Mouse (Mus musculus): Measurements from ENCODE around the gene Acsm2. TPM values are rescaled to one million over a fixed set of nuclear protein-coding genes. Genes with fewer than 3 reads are reported as not detected.

Acsm2 gene
- polyA plus RNA-seq, 1 experiment from 2014 or later: not detected

GRCm38 (mm10) chr7:119601195-119601953 is 47.2 kb downstream of the Acsm2 start:
- no peaks in the 10 kb centered on the region for H3K4me1 ChIP-seq (ENCODE audit: control insufficient read depth, insufficient read depth, low read length)

GRCm38 (mm10) chr7:119601954-119602317 is 47.8 kb downstream of the Acsm2 start:
- Histone ChIP-seq H3K4me1 (ENCODE audit: control insufficient read depth, insufficient read depth, low read length) (no peaks in the 10 kb centered on the region), H3K9me3 (ENCODE audit: control insufficient read depth, low read length) (no peaks in the 10 kb centered on the region), H3K4me3 (replicated peaks; ENCODE audit: low read depth, low read length) (no peak overlapping the region), H3K27me3 (ENCODE audit: control insufficient read depth, insufficient read depth, low read length) (no peaks in the 10 kb centered on the region), H3K4me2 (ENCODE audit: low read length) (no peak overlapping the region), H3K27ac (replicated peaks; ENCODE audit: low read depth, low read length) (no peak overlapping the region), H3K36me3 (ENCODE audit: control insufficient read depth, insufficient read depth, low read length) (no peaks in the 10 kb centered on the region), H3K9ac (replicated peaks; ENCODE audit: low read length) (no peak overlapping the region)
- 83% methylated on average over 1 of the region's 1 CpGs for WGBS
- DNase-seq (no peak), ATAC-seq (ENCODE audit: low FRiP score, low TSS enrichment) (no peak)

More at GRCm38 (mm10) chr7:119601195-119601953, 47.2 kb downstream of the Acsm2 start:
- DNase-seq: no peak
- no peak for ATAC-seq (ENCODE audit: low FRiP score, low TSS enrichment)
- Histone ChIP-seq H3K36me3 (ENCODE audit: control insufficient read depth, insufficient read depth, low read length) (no peaks in the 10 kb centered on the region), H3K9me3 (ENCODE audit: control insufficient read depth, low read length) (no peaks in the 10 kb centered on the region), H3K27ac (replicated peaks; ENCODE audit: low read depth, low read length) (no peak overlapping the region), H3K4me3 (replicated peaks; ENCODE audit: low read depth, low read length) (no peak overlapping the region), H3K4me2 (ENCODE audit: low read length) (no peak overlapping the region), H3K9ac (replicated peaks; ENCODE audit: low read length) (no peak overlapping the region), H3K27me3 (ENCODE audit: control insufficient read depth, insufficient read depth, low read length) (no peaks in the 10 kb centered on the region)
- WGBS: 89% methylated on average over 2 of the region's 2 CpGs

GRCm38 (mm10) chr7:119604903-119605483 is 50.9 kb downstream of the Acsm2 start:
- H3K9ac ChIP-seq (replicated peaks; ENCODE audit: low read length): no peak overlapping the region
- H3K27ac ChIP-seq (replicated peaks; ENCODE audit: low read depth, low read length): no peak overlapping the region
- no peaks in the 10 kb centered on the region for H3K4me1 ChIP-seq (ENCODE audit: control insufficient read depth, insufficient read depth, low read length)
- ATAC-seq (ENCODE audit: low FRiP score, low TSS enrichment): no peak
- WGBS: 89% methylated on average over 2 of the region's 2 CpGs
- no peak overlapping the region for H3K4me2 ChIP-seq (ENCODE audit: low read length)
- no peaks in the 10 kb centered on the region for H3K36me3 ChIP-seq (ENCODE audit: control insufficient read depth, insufficient read depth, low read length)
- no peaks in the 10 kb centered on the region for H3K9me3 ChIP-seq (ENCODE audit: control insufficient read depth, low read length)
- no peak for DNase-seq
- H3K27me3 ChIP-seq (ENCODE audit: control insufficient read depth, insufficient read depth, low read length): no peaks in the 10 kb centered on the region
- no peak overlapping the region for H3K4me3 ChIP-seq (replicated peaks; ENCODE audit: low read depth, low read length)

GRCm38 (mm10) chr7:119605926-119606663 is 52.0 kb downstream of the Acsm2 start:
- H3K27me3 ChIP-seq (ENCODE audit: control insufficient read depth, insufficient read depth, low read length): no peaks in the 10 kb centered on the region
- DNase-seq: no peak
- no peak overlapping the region for H3K9ac ChIP-seq (replicated peaks; ENCODE audit: low read length)
- no peak overlapping the region for H3K4me2 ChIP-seq (ENCODE audit: low read length)
- no peaks in the 10 kb centered on the region for H3K36me3 ChIP-seq (ENCODE audit: control insufficient read depth, insufficient read depth, low read length)
- H3K4me3 ChIP-seq (replicated peaks; ENCODE audit: low read depth, low read length): no peak overlapping the region
- 72% methylated on average over 9 of the region's 9 CpGs for WGBS
- no peaks in the 10 kb centered on the region for H3K4me1 ChIP-seq (ENCODE audit: control insufficient read depth, insufficient read depth, low read length)
- H3K27ac ChIP-seq (replicated peaks; ENCODE audit: low read depth, low read length): no peak overlapping the region
- ATAC-seq (ENCODE audit: low FRiP score, low TSS enrichment): no peak
- no peaks in the 10 kb centered on the region for H3K9me3 ChIP-seq (ENCODE audit: control insufficient read depth, low read length)

- no peaks in the 10 kb centered on the region for H3K9me3 ChIP-seq (ENCODE audit: control insufficient read depth, low read length)
- no peak within 1 kb of the TSS for H3K4me3 ChIP-seq (replicated peaks; ENCODE audit: low read depth, low read length)
- no peak within 1 kb of the TSS for H3K27ac ChIP-seq (replicated peaks; ENCODE audit: low read depth, low read length)
- H3K27me3 ChIP-seq (ENCODE audit: control insufficient read depth, insufficient read depth, low read length): no peaks in the 10 kb centered on the region
- no peaks in the 10 kb centered on the region for H3K36me3 ChIP-seq (ENCODE audit: control insufficient read depth, insufficient read depth, low read length)
- no peak within 1 kb of the TSS for H3K4me2 ChIP-seq (ENCODE audit: low read length)
- no peak within 1 kb of the TSS for H3K9ac ChIP-seq (replicated peaks; ENCODE audit: low read length)
- 89% methylated on average over 5 of the region's 5 CpGs for WGBS
- no peaks in the 10 kb centered on the region for H3K4me1 ChIP-seq (ENCODE audit: control insufficient read depth, insufficient read depth, low read length)
- DNase-seq (no peak), ATAC-seq (ENCODE audit: low FRiP score, low TSS enrichment) (no peak)
Observed at GRCm38 (mm10) chr7:119606664-119607076, 52.5 kb downstream of the Acsm2 start, which contains the start of gene Acsm1. TSS of gene Acsm1 (plus strand) at chr7:119607026.

GRCm38 (mm10) chr7:119607796-119608515 is 53.8 kb downstream of the Acsm2 start:
- Histone ChIP-seq H3K4me2 (ENCODE audit: low read length) (no peak overlapping the region), H3K36me3 (ENCODE audit: control insufficient read depth, insufficient read depth, low read length) (no peaks in the 10 kb centered on the region), H3K4me1 (ENCODE audit: control insufficient read depth, insufficient read depth, low read length) (no peaks in the 10 kb centered on the region), H3K9ac (replicated peaks; ENCODE audit: low read length) (no peak overlapping the region), H3K4me3 (replicated peaks; ENCODE audit: low read depth, low read length) (no peak overlapping the region), H3K9me3 (ENCODE audit: control insufficient read depth, low read length) (no peaks in the 10 kb centered on the region), H3K27ac (replicated peaks; ENCODE audit: low read depth, low read length) (no peak overlapping the region), H3K27me3 (ENCODE audit: control insufficient read depth, insufficient read depth, low read length) (no peaks in the 10 kb centered on the region)
- ATAC-seq (ENCODE audit: low FRiP score, low TSS enrichment) (no peak), DNase-seq (no peak)
- WGBS: 89% methylated on average over 9 of the region's 9 CpGs

- H3K4me2 ChIP-seq (ENCODE audit: low read length): no peak overlapping the region
- ATAC-seq (ENCODE audit: low FRiP score, low TSS enrichment) (no peak), DNase-seq (no peak)
- 75% methylated on average over 1 of the region's 1 CpGs for WGBS
- no peak overlapping the region for H3K4me3 ChIP-seq (replicated peaks; ENCODE audit: low read depth, low read length)
- no peaks in the 10 kb centered on the region for H3K36me3 ChIP-seq (ENCODE audit: control insufficient read depth, insufficient read depth, low read length)
- H3K4me1 ChIP-seq (ENCODE audit: control insufficient read depth, insufficient read depth, low read length): no peaks in the 10 kb centered on the region
- no peak overlapping the region for H3K9ac ChIP-seq (replicated peaks; ENCODE audit: low read length)
- H3K27me3 ChIP-seq (ENCODE audit: control insufficient read depth, insufficient read depth, low read length): no peaks in the 10 kb centered on the region
- H3K27ac ChIP-seq (replicated peaks; ENCODE audit: low read depth, low read length): no peak overlapping the region
- H3K9me3 ChIP-seq (ENCODE audit: control insufficient read depth, low read length): no peaks in the 10 kb centered on the region
Observed at GRCm38 (mm10) chr7:119616531-119616930, 62.4 kb downstream of the Acsm2 start.

GRCm38 (mm10) chr7:119617593-119617992 is 63.5 kb downstream of the Acsm2 start:
- no peak overlapping the region for H3K4me3 ChIP-seq (replicated peaks; ENCODE audit: low read depth, low read length)
- H3K9me3 ChIP-seq (ENCODE audit: control insufficient read depth, low read length): no peaks in the 10 kb centered on the region
- WGBS: 86% methylated on average over 6 of the region's 6 CpGs
- H3K27ac ChIP-seq (replicated peaks; ENCODE audit: low read depth, low read length): no peak overlapping the region
- H3K4me1 ChIP-seq (ENCODE audit: control insufficient read depth, insufficient read depth, low read length): no peaks in the 10 kb centered on the region
- DNase-seq (no peak), ATAC-seq (ENCODE audit: low FRiP score, low TSS enrichment) (no peak)
- H3K27me3 ChIP-seq (ENCODE audit: control insufficient read depth, insufficient read depth, low read length): no peaks in the 10 kb centered on the region
- H3K4me2 ChIP-seq (ENCODE audit: low read length): no peak overlapping the region
- H3K36me3 ChIP-seq (ENCODE audit: control insufficient read depth, insufficient read depth, low read length): no peaks in the 10 kb centered on the region
- H3K9ac ChIP-seq (replicated peaks; ENCODE audit: low read length): no peak overlapping the region

All from midbrain, embryonic 14.5 days (tissue).